Mouse (Mus musculus) layer of hippocampus, postnatal 10 days (tissue): Measurements from ENCODE around the gene Slc6a17. TPM values are rescaled to one million over a fixed set of nuclear protein-coding genes. Genes with fewer than 3 reads are reported as not detected.
A peak's percentile ranks its signal among the peaks of the same experiment; 100 is the strongest.

Experiments
- DNase-seq, 2 experiments: peaks; one replicate each; pipeline ENCODE4 v3.0.0; 2021; ENCODE audit warnings: low spot score in 2 of 2
- total RNA-seq, 2 experiments: library from RNA; stranded (reverse); gene quantifications; 2 replicates each; pipeline ENCODE4 v1.2.3; 2021

Gene Slc6a17
- total RNA-seq, 2 experiments from 2014 or later = 197 to 222 TPM

DNA sequence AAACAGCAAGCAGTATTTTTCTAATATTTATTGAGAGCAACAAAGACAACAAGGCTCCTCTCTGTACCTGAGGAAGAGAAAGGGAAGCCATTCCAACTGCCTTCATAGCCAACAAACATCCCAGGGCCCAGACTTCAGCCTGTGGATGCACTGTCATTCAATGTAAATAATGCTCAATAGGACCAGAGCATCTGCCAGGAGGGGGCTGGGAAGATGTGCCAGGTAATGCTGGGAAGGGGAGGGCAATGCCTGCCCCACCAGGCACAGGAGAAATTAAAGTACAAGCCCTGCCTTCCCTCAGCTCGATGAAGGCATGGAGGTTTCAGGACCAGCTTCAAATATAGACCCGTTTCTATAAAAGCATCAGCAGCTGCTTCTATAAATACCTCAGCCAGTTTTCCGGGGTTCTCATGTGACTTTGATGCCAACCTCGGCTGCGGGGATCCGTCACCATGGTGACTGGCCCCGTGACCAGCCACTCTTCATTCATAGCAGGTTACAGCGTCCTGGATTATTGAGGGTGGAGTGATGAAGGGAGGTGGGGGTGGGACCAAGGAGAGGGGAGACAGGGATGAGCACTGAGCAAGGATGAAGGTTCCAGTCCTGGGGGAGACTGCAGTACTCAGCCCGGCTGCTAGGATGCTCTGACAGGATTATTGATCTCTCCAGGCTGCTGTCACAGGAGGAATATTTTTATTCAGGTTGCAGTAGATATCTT, 10.7 kb upstream of the Slc6a17 start:
- peak; percentile 55 to 70 for DNase-seq

DNA sequence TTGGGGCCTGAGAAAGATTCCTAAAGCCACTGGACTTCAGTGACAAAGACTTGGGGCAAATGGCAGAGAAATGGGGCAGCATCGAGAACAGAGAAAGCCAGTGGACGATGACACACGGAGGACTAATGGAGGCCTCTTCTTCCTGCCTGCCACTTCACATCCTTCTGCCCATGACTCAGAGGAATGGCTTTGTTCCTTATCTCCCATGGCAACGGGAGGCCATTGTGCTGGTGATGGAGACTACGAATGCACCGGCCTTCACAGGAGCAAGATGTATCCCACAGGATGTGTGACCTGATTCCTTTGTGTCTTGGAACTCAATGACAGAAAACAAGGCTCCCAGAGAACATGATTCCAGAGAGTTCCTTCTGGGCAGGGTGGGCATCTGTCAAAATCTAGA, 6.7 kb upstream of the Slc6a17 start:
- DNase-seq = no peak

DNA sequence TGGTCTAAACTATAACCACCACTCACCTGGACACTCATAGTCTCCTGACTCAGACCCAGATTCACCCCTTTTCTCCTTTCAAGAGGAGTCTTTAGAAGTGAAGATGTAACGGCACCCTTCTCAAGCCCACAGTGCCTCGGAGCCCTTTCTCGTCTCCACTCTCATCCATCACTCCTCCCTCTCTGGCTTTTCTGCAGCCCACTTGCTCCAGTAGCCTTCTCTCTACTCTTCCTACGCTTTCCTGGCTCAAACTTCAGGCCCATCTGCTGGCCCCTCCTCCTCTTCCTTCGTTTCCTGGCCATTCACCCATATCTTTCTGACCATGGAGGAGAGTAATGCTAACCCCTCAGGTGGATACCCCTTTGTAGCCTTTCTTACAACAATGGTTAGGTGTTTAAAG, 3.1 kb upstream of the Slc6a17 start:
- DNase-seq = no peak

DNA sequence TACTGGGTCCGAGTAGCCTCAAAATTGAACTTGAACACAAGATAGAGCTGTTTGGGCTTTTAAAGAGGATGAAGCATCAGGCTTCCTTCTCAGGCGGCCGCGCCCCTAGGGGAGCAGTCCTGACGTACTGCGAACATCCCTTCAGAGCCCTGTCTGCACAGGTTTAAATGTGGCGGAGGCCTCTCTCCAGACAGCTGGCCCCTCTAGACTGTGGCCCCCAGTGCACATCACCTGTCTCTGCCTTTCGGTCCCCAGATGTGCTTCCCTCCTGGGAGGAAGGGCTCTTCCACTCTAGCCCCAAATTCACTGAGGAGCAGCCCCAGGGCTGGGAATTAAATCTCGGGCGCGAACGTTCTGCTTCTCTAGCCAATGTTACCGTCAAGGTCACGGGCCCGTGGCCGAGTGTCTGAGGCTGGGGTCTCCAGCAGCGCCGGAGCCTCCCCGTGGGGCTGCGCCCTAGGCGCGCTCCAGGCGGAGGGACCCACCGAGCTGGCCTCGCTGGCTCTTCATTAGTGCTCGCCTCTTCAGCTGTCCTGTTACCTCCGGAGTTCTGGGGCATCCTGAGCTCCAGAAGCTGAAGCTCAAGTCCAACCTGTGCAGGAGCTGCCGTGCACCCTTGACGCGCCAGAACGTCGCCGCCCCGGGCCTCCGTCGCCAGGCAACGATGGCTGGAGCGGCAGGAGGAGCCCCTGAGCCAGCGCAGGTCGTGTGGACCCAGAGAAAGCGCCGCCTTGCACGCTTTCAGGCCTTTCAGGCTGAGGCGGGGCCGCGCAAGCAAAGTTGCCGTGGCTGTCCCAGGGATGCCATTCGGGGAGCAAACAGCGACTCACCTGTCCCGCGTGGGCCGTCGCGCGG, 815 bp downstream of the Slc6a17 start:
- peak; percentile 40 to 53 for DNase-seq

- no peak for DNase-seq
These were observed 1.8 kb downstream of the Slc6a17 start for GRCm38 (mm10) chr3:107515989-107516388.

GRCm38 (mm10) chr3:107511416-107511815, 6.4 kb downstream of the Slc6a17 start:
- no peak for DNase-seq

DNA sequence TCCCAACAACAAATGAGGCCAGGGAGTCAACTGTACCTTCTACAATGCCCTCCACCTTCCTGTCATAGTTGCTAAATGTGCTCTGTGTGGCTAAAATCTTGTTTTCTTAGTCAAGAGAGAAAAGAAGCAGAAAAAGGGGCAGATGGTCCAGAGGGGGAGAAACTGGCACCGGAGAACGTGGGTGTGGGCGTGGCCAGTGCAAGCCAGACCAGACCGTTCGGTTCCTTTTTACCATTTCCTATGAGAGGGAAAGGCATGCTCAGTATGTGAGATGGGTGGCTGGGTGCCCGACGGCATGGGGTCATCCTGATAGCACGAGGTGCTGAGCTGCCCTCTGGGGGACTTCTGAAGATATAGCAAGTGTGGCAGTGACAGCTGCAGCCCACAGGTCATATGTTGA, 9.1 kb downstream of the Slc6a17 start:
- DNase-seq = peak in 1 of 2 experiments; percentile 50

GRCm38 (mm10) chr3:107507966-107508365, 9.9 kb downstream of the Slc6a17 start:
- DNase-seq = no peak

DNA sequence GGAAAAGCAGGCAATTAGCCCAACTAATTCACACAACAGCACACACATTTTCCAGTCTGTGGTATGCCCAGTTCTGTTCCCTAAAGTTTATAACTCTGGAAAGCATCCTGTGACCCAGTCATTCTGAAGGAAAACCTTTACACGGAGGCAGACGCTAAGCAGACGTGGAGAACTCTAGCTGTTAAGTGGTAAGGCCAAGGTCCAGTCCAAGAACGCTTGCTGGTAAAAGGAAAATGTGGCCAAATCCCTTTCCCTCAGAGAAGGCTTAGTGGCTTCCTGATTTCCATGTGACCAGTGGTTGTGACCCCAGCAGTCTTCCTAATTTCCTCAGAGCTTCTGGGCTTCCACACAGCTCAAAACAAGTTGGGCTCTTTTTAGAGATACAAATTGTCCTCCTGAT, 11.3 kb downstream of the Slc6a17 start:
- DNase-seq = no peak

- peak in 1 of 2 experiments; percentile 45 for DNase-seq
These were observed 12.1 kb downstream of the Slc6a17 start for GRCm38 (mm10) chr3:107505464-107506367.

DNA sequence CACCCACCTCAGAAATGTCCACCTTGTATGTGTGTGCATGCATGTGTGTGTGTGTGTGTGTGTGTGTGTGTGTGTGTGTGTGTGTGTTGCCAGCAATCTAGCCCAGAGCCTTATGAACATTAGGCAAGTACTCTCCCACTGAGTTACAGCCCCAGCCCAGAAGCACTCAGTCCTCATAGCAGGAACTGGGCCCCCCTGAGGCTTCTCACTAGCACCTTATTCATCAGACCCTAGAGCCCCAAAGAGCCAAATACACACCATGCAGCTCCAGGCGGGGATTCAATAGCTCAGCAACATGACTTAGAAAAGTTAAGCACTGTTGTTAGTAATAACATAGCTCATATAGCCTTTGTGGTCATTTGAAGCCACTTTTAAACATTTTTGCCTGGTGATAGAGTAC, 13.3 kb downstream of the Slc6a17 start:
- DNase-seq = no peak

GRCm38 (mm10) chr3:107503716-107504115, 14.1 kb downstream of the Slc6a17 start:
- no peak for DNase-seq

DNA sequence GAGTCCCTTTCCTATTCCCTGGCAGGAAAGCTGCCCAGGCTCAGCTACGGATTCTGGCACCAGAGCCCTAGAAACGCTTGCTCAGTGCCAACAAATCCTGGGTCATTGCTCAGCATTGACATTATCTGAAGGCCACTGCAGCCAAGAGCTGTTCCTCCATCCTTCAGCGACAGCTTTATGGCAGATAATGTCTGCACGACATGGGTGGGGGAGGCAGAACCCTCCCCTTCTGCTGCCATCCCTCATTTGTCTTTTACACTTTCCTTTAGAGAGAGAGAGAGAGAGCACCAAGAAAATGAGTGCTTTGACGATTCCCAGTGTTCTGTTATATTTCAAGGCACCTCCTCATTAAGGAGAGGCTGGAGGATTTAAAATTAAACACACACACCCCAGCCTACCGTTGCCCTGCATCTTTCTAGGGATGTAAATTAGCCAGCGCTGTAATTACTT, 16.1 kb downstream of the Slc6a17 start:
- peak; percentile 45 to 60 for DNase-seq

- DNase-seq = no peak
These were observed 17.5 kb downstream of the Slc6a17 start for GRCm38 (mm10) chr3:107500301-107500700.

DNA sequence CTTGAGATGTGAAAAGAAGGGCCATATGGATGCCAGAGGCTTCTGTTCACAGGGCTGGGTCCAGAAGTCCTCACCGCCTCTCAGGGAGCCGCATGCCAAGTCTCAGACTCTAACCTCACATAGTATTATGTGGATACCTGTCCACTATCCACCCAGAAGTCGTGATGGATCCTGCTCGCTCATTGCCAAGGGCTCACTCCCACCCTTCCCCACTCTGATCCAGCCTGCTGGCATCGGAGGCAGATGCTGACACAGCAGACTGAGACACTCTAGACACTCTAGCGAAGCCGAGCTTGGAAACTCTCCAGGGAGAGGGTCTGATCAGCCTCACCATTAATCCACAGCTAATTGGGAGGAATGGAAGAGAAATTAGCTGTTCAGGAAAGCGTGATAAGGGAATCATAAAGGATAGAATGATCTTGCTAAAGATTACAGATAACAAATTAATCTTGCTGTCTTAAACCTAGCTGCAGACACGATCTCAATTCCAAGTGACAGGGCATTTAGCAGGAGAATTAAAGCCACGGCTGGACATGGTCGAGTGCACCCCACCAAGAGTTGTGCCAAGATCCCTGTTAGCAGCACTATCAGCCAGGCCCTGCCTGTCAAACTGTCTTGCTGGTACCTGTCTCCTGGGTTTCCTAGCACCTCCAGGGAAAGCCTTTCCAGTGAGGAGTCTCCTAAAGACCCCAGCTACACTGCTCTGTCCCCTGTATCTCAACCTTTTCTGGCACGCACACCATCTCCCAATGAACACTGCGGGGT, 21.6 kb downstream of the Slc6a17 start:
- peak in 1 of 2 experiments; percentile 46 for DNase-seq

DNA sequence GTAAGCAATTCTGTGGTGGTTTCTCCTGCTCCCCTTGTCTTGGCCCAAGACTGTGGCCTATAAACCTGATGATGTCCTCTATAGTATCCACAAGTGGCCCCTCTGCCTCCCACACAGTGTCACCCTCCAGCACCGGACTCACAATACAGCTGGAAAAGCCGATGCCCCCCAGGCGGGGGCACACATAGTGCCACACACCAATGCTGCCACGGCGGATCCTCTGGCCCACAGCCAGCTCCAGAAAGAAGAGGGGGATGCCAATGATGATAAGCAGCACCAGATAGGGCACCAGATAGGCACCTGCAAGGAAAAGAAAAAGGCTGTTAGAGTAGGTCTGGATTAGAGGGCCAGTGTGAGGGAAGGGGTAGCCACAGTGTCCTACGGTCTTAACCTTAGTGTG, 22.3 kb downstream of the Slc6a17 start:
- no peak for DNase-seq

DNA sequence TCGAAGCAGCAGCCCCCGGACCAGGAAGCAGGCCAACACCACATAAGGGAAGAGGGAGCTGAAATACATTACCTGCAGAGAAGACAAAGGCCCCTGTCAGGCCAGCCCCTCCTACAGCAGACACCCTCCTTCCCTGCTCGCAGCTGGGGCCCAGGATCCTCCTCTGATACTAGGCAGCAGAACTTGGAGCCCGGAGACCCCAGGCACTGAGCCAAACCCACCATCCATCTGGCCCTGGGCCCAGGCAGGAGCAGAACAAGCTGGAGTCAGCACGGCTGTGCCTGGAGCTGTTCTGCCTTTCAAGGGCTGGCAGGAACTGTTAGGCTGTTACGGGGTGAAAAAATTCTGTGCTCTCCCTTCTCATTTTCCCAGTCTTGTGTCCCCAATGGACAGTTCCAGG, 26.4 kb downstream of the Slc6a17 start:
- peak; percentile 97 to 99 for DNase-seq

GRCm38 (mm10) chr3:107488637-107489036, 29.2 kb downstream of the Slc6a17 start:
- DNase-seq = no peak

- peak in 1 of 2 experiments; percentile 50 for DNase-seq
These were observed 34.5 kb downstream of the Slc6a17 start for GRCm38 (mm10) chr3:107483290-107483689.

DNA sequence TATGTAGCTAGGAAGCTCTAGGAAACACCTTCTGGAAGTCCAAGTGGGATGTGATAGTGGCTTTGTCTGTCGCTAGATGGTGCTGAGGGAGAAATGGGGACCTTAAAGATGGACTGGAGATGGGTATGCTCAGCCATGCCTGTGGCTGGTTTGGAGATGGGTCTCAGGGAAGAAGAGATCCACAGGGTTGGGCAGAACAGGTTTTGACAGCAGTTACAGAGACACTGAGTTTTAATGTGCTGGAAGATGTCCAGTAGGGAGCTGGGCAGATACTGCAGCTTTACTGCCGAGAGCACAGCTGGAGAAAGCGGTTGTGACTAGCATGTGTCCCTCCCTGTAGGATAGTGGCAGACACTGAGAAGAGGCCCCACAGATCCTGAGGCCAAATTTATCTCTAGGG, 37.2 kb downstream of the Slc6a17 start:
- no peak for DNase-seq

DNA sequence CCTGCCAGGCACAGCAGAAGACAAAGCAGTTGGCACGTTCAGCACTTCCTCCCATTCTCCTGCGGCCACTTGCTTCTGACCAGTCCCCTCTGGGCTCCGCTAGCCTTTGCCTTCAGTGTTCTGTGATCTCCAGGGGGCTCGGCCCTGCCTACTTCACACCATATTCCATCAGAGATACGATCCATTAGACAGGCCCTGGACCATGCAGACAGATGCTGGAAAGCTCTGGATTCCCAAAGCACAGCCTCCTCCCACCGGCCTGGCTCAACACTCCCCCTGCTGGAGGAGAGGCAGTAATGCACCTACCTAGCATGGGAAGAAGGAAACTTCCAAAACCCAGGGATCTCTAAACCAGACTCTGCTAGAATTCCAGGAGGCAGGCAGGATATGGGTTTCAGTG, 45.6 kb downstream of the Slc6a17 start:
- peak; percentile 53 to 57 for DNase-seq
